Mouse (Mus musculus): ENCODE data around the gene Stard7. TPM values are rescaled to one million over a fixed set of nuclear protein-coding genes. Genes with fewer than 3 reads are reported as not detected.

Gene Stard7
- polyA plus RNA-seq, 1 experiment from 2014 or later: 85.5 TPM

- H3K4me3 ChIP-seq (ENCODE audit: low read depth, low read length): no peak overlapping the region
- no peaks in the 10 kb centered on the region for H3K36me3 ChIP-seq (ENCODE audit: control insufficient read depth, insufficient read depth, low read length)
- H3K4me2 ChIP-seq (ENCODE audit: low read depth, low read length): no peak overlapping the region
- H3K9me3 ChIP-seq (ENCODE audit: control insufficient read depth, low read length): no peaks in the 10 kb centered on the region
- H3K4me1 ChIP-seq (ENCODE audit: control insufficient read depth, insufficient read depth, low read length): no peaks in the 10 kb centered on the region; the same call in 1 of the 2 replicates
- H3K27ac ChIP-seq (replicated peaks; ENCODE audit: low read depth, low read length): no peak overlapping the region
- ATAC-seq (ENCODE audit: low read depth) (no peak; the same call in 1 of the 2 replicates), DNase-seq (ENCODE audit: low spot score) (peak; percentile 55)
- H3K27me3 ChIP-seq (replicated peaks; ENCODE audit: control insufficient read depth, insufficient read depth, low read length): peaks cover 15% of the 10 kb centered on the region; the same call in 1 of the 2 replicates
- no peak overlapping the region for H3K9ac ChIP-seq (ENCODE audit: low read depth, low read length)
- WGBS: 17% methylated on average over 3 of the region's 3 CpGs
Observed at GRCm38 (mm10) chr2:127341159-127341558, 71.1 kb downstream of the Stard7 start.

DNA sequence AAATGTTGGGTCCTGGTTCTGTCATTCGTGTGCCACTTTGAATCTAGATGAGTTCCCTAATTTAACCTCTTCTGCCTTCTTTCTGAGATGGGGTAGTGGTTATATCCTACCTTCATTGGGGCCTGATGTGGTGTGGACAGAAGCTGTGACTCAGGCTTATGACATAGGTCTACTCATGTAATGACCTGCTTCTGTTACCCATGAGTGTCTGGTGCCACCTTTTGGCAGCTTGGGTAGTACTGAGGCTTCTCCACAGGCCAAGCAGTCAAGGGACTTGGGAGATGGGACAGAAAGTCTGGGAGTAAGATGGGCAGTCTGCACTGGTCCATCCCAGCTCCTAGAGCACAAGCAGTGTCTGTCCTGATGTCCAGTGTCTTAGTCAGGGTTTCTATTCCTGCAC is 76.3 kb downstream of the Stard7 start:
- no peak for DNase-seq (ENCODE audit: low spot score)
- ATAC-seq (ENCODE audit: low read depth): no peak
- WGBS: 86% methylated on average over 1 of the region's 1 CpGs

GRCm38 (mm10) chr2:127347147-127347985 is 77.3 kb downstream of the Stard7 start:
- Histone ChIP-seq H3K9ac (ENCODE audit: low read depth, low read length) (no peak overlapping the region), H3K4me2 (ENCODE audit: low read depth, low read length) (no peak overlapping the region), H3K27ac (replicated peaks; ENCODE audit: low read depth, low read length) (no peak overlapping the region), H3K4me3 (ENCODE audit: low read depth, low read length) (no peak overlapping the region), H3K36me3 (ENCODE audit: control insufficient read depth, insufficient read depth, low read length) (no peaks in the 10 kb centered on the region), H3K27me3 (replicated peaks; ENCODE audit: control insufficient read depth, insufficient read depth, low read length) (no peaks in the 10 kb centered on the region), H3K4me1 (ENCODE audit: control insufficient read depth, insufficient read depth, low read length) (no peaks in the 10 kb centered on the region), H3K9me3 (ENCODE audit: control insufficient read depth, low read length) (no peaks in the 10 kb centered on the region)
- WGBS: 80% methylated on average over 13 of the region's 13 CpGs
- ATAC-seq (ENCODE audit: low read depth) (no peak), DNase-seq (ENCODE audit: low spot score) (no peak)

More for the DNA sequence above, 76.3 kb downstream of the Stard7 start:
- H3K9me3 ChIP-seq (ENCODE audit: control insufficient read depth, low read length): no peaks in the 10 kb centered on the region
- no peak overlapping the region for H3K4me2 ChIP-seq (ENCODE audit: low read depth, low read length)
- H3K27ac ChIP-seq (replicated peaks; ENCODE audit: low read depth, low read length): no peak overlapping the region
- H3K27me3 ChIP-seq (replicated peaks; ENCODE audit: control insufficient read depth, insufficient read depth, low read length): no peaks in the 10 kb centered on the region
- no peaks in the 10 kb centered on the region for H3K4me1 ChIP-seq (ENCODE audit: control insufficient read depth, insufficient read depth, low read length)
- H3K9ac ChIP-seq (ENCODE audit: low read depth, low read length): no peak overlapping the region
- no peaks in the 10 kb centered on the region for H3K36me3 ChIP-seq (ENCODE audit: control insufficient read depth, insufficient read depth, low read length)
- H3K4me3 ChIP-seq (ENCODE audit: low read depth, low read length): no peak overlapping the region

Other genes starting within 250 kb of the Stard7 start
- gene Blvra, start 199.6 kb upstream of the Stard7 start, polyA plus RNA-seq (2014; fragmentation: Nextera tagmentation; extraction: Ambion mirVana): 46.0 and 50.0 TPM in 2 replicates
- 60.4 and 68.2 TPM in 2 replicates for gene Ncaph, start 136.3 kb upstream of the Stard7 start, polyA plus RNA-seq (2014; fragmentation: Nextera tagmentation; extraction: Ambion mirVana)
- gene Itpripl1, start 126.8 kb upstream of the Stard7 start, polyA plus RNA-seq (2014; fragmentation: Nextera tagmentation; extraction: Ambion mirVana): 16.7 and 19.0 TPM in 2 replicates
- gene 1810024B03Rik, start 61.9 kb upstream of the Stard7 start, polyA plus RNA-seq (2014; fragmentation: Nextera tagmentation; extraction: Ambion mirVana): 1.8 and 2.5 TPM in 2 replicates
- gene Snrnp200, start 61.8 kb upstream of the Stard7 start, polyA plus RNA-seq (2014; fragmentation: Nextera tagmentation; extraction: Ambion mirVana): 54.6 and 68.6 TPM in 2 replicates
- gene Ciao1, start 22.4 kb upstream of the Stard7 start, polyA plus RNA-seq (2014; fragmentation: Nextera tagmentation; extraction: Ambion mirVana): 58.5 and 60.5 TPM in 2 replicates
- gene Tmem127, start 22.3 kb upstream of the Stard7 start, polyA plus RNA-seq (2014; fragmentation: Nextera tagmentation; extraction: Ambion mirVana): 25.6 and 25.9 TPM in 2 replicates
- gene Dusp2, start 65.9 kb downstream of the Stard7 start, polyA plus RNA-seq (2014; fragmentation: Nextera tagmentation; extraction: Ambion mirVana): 7.1 and 7.4 TPM in 2 replicates
- gene Astl, start 68.4 kb downstream of the Stard7 start, polyA plus RNA-seq (2014; fragmentation: Nextera tagmentation; extraction: Ambion mirVana): 0.09 and 0.14 TPM in 2 replicates
- 0.51 and 0.72 TPM in 2 replicates for gene Adra2b, start 93.0 kb downstream of the Stard7 start, polyA plus RNA-seq (2014; fragmentation: Nextera tagmentation; extraction: Ambion mirVana)
- 0.26 and 0.39 TPM in 2 replicates for gene Gpat2, start 155.0 kb downstream of the Stard7 start, polyA plus RNA-seq (2014; fragmentation: Nextera tagmentation; extraction: Ambion mirVana)
- gene Fahd2a, start 174.3 kb downstream of the Stard7 start, polyA plus RNA-seq (2014; fragmentation: Nextera tagmentation; extraction: Ambion mirVana): 16.6 and 19.3 TPM in 2 replicates